Mouse (Mus musculus) midbrain, embryonic 15.5 days (tissue): Measurements from ENCODE around the gene Slc18a3. TPM values are rescaled to one million over a fixed set of nuclear protein-coding genes. Genes with fewer than 3 reads are reported as not detected.

Source experiments
- ATAC-seq: fragments of 200-750 bp; cut with Nextera tagmentation; replicated peaks from 2 replicates; pipeline ENCODE4 v1.8.0; 2017; ENCODE audit warnings: moderate TSS enrichment
- H3K27ac ChIP-seq: fragments of 300-500 bp; sonication (generic); 2 replicates; pipeline ENCODE4 v1.5.1; 2015; ENCODE audit warnings: mild to moderate bottlenecking, inconsistent platforms
- H3K27me3 ChIP-seq: fragments of 300-500 bp; sonication (generic); replicated peaks from 2 replicates; pipeline ENCODE4 v1.6.1; 2015; ENCODE audit warnings: inconsistent platforms
- H3K36me3 ChIP-seq: fragments of 300-500 bp; sonication (generic); replicated peaks from 2 replicates; pipeline ENCODE4 v1.6.1; 2015; ENCODE audit warnings: inconsistent platforms
- H3K4me1 ChIP-seq: fragments of 300-500 bp; sonication (generic); 2 replicates; pipeline ENCODE4 v1.6.1; 2015; ENCODE audit warnings: inconsistent platforms
- H3K4me2 ChIP-seq: fragments of 300-500 bp; sonication (generic); 2 replicates; pipeline ENCODE4 v1.6.1; 2015; ENCODE audit warnings: inconsistent platforms, mild to moderate bottlenecking, moderate library complexity
- H3K4me3 ChIP-seq: fragments of 300-500 bp; sonication (generic); 2 replicates; pipeline ENCODE4 v1.5.1; 2015; ENCODE audit warnings: mild to moderate bottlenecking, inconsistent platforms
- H3K9ac ChIP-seq: fragments of 300-500 bp; sonication (generic); 2 replicates; pipeline ENCODE4 v1.6.1; 2015; ENCODE audit warnings: mild to moderate bottlenecking, inconsistent platforms
- H3K9me3 ChIP-seq: fragments of 300-500 bp; sonication (generic); 2 replicates; pipeline ENCODE4 v1.6.1; 2016; ENCODE audit warnings: inconsistent platforms
- WGBS: fragments of 180-500 bp; shearing (Covaris S2); methylation state at CpG from one replicate; pipeline ENCODE4 v1.1.7; 2015; ENCODE audit warnings: mixed read lengths; 5-methylcytosine and 5-hydroxymethylcytosine counted together
- polyA plus RNA-seq: library from polyadenylated mRNA; unstranded; fragments of >200 nt; fragmentation: Nextera tagmentation; extraction: Ambion mirVana; gene quantifications from 2 replicates; pipeline ENCODE4 v1.2.1, GENCODE M21; 2015

The Slc18a3 gene
- polyA plus RNA-seq, 1 experiment from 2014 or later = 2.8 TPM

- Histone ChIP-seq H3K27me3 (no peaks in the 10 kb centered on the region), H3K36me3 (no peaks in the 10 kb centered on the region), H3K27ac (no peak overlapping the region), H3K9ac (no peak overlapping the region), H3K4me3 (no peak overlapping the region), H3K4me2 (no peak overlapping the region), H3K4me1 (peaks cover 4% of the 10 kb centered on the region; the same call in 1 of the 2 replicates), H3K9me3 (no peaks in the 10 kb centered on the region)
- WGBS = 17% methylated on average over 8 of the region's 8 CpGs
- ATAC-seq = no peak
Measured at GRCm38 (mm10) chr14:32443446-32443845, 21.2 kb downstream of the Slc18a3 start.

- Histone ChIP-seq H3K4me1 (peaks cover 4% of the 10 kb centered on the region; the same call in 1 of the 2 replicates), H3K9me3 (no peaks in the 10 kb centered on the region), H3K4me2 (no peak overlapping the region), H3K36me3 (no peaks in the 10 kb centered on the region), H3K27ac (no peak overlapping the region; the same call in 1 of the 2 replicates), H3K9ac (no peak overlapping the region), H3K4me3 (no peak overlapping the region), H3K27me3 (no peaks in the 10 kb centered on the region)
- WGBS = 28% methylated on average over 3 of the region's 3 CpGs
- no peak for ATAC-seq
Measured at GRCm38 (mm10) chr14:32439744-32440143, 24.9 kb downstream of the Slc18a3 start.

GRCm38 (mm10) chr14:32439316-32439715, 25.3 kb downstream of the Slc18a3 start:
- ATAC-seq = no peak
- peaks cover 4% of the 10 kb centered on the region; the same call in 1 of the 2 replicates for H3K4me1 ChIP-seq
- 73% methylated on average over 5 of the region's 5 CpGs for WGBS
- H3K27me3 ChIP-seq = no peaks in the 10 kb centered on the region
- H3K27ac ChIP-seq = no peak overlapping the region
- no peak overlapping the region for H3K9ac ChIP-seq
- no peak overlapping the region for H3K4me2 ChIP-seq
- H3K36me3 ChIP-seq = no peaks in the 10 kb centered on the region
- no peak overlapping the region for H3K4me3 ChIP-seq
- no peaks in the 10 kb centered on the region for H3K9me3 ChIP-seq

DNA sequence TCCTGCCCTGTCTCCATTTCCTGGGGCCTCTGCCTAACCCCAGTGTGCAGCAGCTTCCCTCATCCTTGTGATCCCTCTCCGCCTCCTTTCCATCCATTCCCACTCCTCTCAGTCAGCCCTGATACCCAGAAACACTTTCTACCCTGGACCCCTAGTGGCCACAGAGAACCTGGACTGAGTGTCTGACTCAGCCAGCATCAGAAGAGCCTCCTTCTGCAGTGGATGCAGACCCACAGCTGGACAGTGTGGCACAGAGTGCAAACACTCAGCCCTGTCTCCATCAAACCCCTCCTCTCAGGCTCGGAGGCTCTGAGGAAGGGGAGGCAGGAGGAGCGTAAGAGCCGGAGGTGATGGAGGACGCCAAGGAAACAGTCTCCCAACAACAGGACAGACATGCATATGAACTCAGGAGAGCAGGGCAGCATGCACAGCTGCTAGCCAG, 27.3 kb downstream of the Slc18a3 start:
- WGBS = 34% methylated on average over 5 of the region's 5 CpGs
- Histone ChIP-seq H3K4me2 (no peak overlapping the region), H3K27ac (no peak overlapping the region), H3K9ac (no peak overlapping the region), H3K36me3 (no peaks in the 10 kb centered on the region), H3K27me3 (no peaks in the 10 kb centered on the region), H3K4me3 (no peak overlapping the region), H3K9me3 (no peaks in the 10 kb centered on the region), H3K4me1 (no peaks in the 10 kb centered on the region)
- no peak for ATAC-seq

- ATAC-seq = no peak
- Histone ChIP-seq H3K27me3 (no peaks in the 10 kb centered on the region), H3K36me3 (no peaks in the 10 kb centered on the region), H3K9ac (no peak overlapping the region), H3K9me3 (no peaks in the 10 kb centered on the region), H3K4me1 (no peaks in the 10 kb centered on the region), H3K27ac (no peak overlapping the region), H3K4me3 (no peak overlapping the region), H3K4me2 (no peak overlapping the region)
- 32% methylated on average over 8 of the region's 8 CpGs for WGBS
Measured at GRCm38 (mm10) chr14:32429030-32429602, 35.5 kb downstream of the Slc18a3 start.

DNA sequence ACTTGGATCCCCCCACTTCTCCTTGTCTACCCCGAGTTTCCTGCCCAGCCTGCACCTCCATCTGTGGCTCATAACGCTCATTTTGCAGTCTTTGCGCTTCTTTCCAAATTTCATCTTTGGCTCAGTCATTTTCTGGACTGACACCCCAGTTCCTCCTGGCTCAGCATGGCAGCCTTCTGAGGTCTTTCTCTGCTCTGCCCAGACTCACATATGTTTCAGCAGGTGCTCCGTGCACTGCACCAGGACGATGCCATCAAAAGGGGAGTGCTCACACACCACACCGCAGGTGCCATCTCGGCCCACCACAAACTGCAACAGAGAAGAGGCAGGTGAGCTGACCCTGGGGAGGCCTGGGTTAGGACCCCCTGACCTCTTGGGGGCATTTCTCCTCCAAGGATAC, 40.7 kb downstream of the Slc18a3 start:
- no peak overlapping the region for H3K9ac ChIP-seq
- H3K36me3 ChIP-seq = no peaks in the 10 kb centered on the region
- H3K27me3 ChIP-seq = no peaks in the 10 kb centered on the region
- H3K9me3 ChIP-seq = no peaks in the 10 kb centered on the region
- no peak overlapping the region for H3K4me3 ChIP-seq
- H3K27ac ChIP-seq = no peak overlapping the region
- WGBS = 83% methylated on average over 7 of the region's 7 CpGs
- no peak for ATAC-seq
- no peak overlapping the region for H3K4me2 ChIP-seq
- no peaks in the 10 kb centered on the region for H3K4me1 ChIP-seq

GRCm38 (mm10) chr14:32418747-32419146, 45.9 kb downstream of the Slc18a3 start:
- Histone ChIP-seq H3K9me3 (no peaks in the 10 kb centered on the region), H3K27ac (no peak overlapping the region), H3K9ac (no peak overlapping the region), H3K4me1 (no peaks in the 10 kb centered on the region), H3K36me3 (no peaks in the 10 kb centered on the region), H3K4me3 (no peak overlapping the region), H3K27me3 (no peaks in the 10 kb centered on the region), H3K4me2 (no peak overlapping the region)
- 79% methylated on average over 11 of the region's 11 CpGs for WGBS
- ATAC-seq = no peak

Other genes starting within 250 kb of the Slc18a3 start
- 32.6 and 33.0 TPM in 2 replicates for gene Ogdhl, start 142.8 kb downstream of the Slc18a3 start, polyA plus RNA-seq
- 0.34 and 1.0 TPM in 2 replicates for gene 1700024G13Rik, start 76.5 kb downstream of the Slc18a3 start, polyA plus RNA-seq
- 0.22 and 0.68 TPM in 2 replicates for gene Chat, start 1.1 kb upstream of the Slc18a3 start, polyA plus RNA-seq
- 29.8 and 33.3 TPM in 2 replicates for gene Ercc6, start 48.7 kb upstream of the Slc18a3 start, polyA plus RNA-seq
- 2.0 and 2.9 TPM in 2 replicates for gene Prrxl1, start 134.6 kb upstream of the Slc18a3 start, polyA plus RNA-seq
- gene 3425401B19Rik, start 220.4 kb upstream of the Slc18a3 start, polyA plus RNA-seq = 0.03 TPM in 1 of 2 replicates, not detected in the other